ENCODE assay signal across 8 mouse cellular contexts in genomic region chr3:108770725-108771368, GRCm38 (mm10). TPM values are rescaled to one million over a fixed set of nuclear protein-coding genes. Genes with fewer than 3 reads are reported as not detected.
DNase-seq lines count a peak whose midpoint lies in the region; ATAC-seq and TF ChIP-seq lines count a peak whose summit lies in the region.

No protein-coding gene starts in this region.

- no peaks in the 10 kb centered on the region for H3K27me3 ChIP-seq in CH12.LX (replicated peaks)
- 0 out of 2 replicates have a peak, but pooled peaks cover under 1% of the 10 kb centered on the region for H3K27me3 ChIP-seq in forebrain, embryonic 12.5 days
- peaks cover 7% of the 10 kb centered on the region; the same call in 1 of the 2 replicates for H3K27me3 ChIP-seq in heart, postnatal 0 days (ENCODE audit: control insufficient read depth, insufficient read depth, low read length)
- H3K27me3 ChIP-seq in liver, embryonic 12.5 days (replicated peaks) = peaks cover 14% of the 10 kb centered on the region
- H3K27me3 ChIP-seq in stomach, embryonic 15.5 days (replicated peaks) = no peaks in the 10 kb centered on the region

- no peaks in the 10 kb centered on the region for H3K79me2 ChIP-seq in CH12.LX (replicated peaks; ENCODE audit: control insufficient read depth, extremely low read depth, insufficient read depth, poor library complexity, severe bottlenecking)

- TF ChIP-seq RAD21 in CH12.LX (IDR thresholded peaks at IDR 0.05; ENCODE audit: low read depth, low read length) = peak; percentile 81

- WGBS in forebrain, embryonic 12.5 days = 53% methylated on average over 6 of the region's 6 CpGs
- 15% methylated on average over 6 of the region's 6 CpGs for WGBS in heart, postnatal 0 days
- 52% methylated on average over 6 of the region's 6 CpGs for WGBS in liver, embryonic 12.5 days (ENCODE audit: insufficient replicate concordance)
- 25% methylated on average over 6 of the region's 6 CpGs for WGBS in stomach, embryonic 15.5 days

- no peak for TF ChIP-seq POLR2A in CH12.LX (IDR thresholded peaks at IDR 0.05; ENCODE audit: low read depth, low read length)

- dilution Hi-C loops in CH12.LX (cut with MboI; ENCODE audit: extremely low pct_ligation_motif_present, extremely low pct_unique_long_range_greater_than_20kb, low sequenced_read_pairs) = no loop called here

- TF ChIP-seq EP300 in CH12.LX (IDR thresholded peaks at IDR 0.05; ENCODE audit: low read length) = no peak
- no peak for TF ChIP-seq EP300 in heart, postnatal 0 days (IDR thresholded peaks at IDR 0.05; ENCODE audit: low read depth)

- peaks cover 3 to 7% of the 10 kb centered on the region in 2 experiments; a peak in 2 of 4 replicates for H3K4me1 ChIP-seq in CH12.LX (ENCODE audit: control insufficient read depth in 1 of 2, insufficient read depth in 2 of 2)
- no peaks in the 10 kb centered on the region; the same call in 1 of the 2 replicates for H3K4me1 ChIP-seq in forebrain, embryonic 12.5 days
- H3K4me1 ChIP-seq in heart, postnatal 0 days (ENCODE audit: control insufficient read depth, insufficient read depth) = 0 out of 2 replicates have a peak, but pooled peaks cover 4% of the 10 kb centered on the region
- H3K4me1 ChIP-seq in liver, embryonic 12.5 days = 0 out of 2 replicates have a peak, but pooled peaks cover 4% of the 10 kb centered on the region
- H3K4me1 ChIP-seq in stomach, embryonic 15.5 days = peaks cover 12% of the 10 kb centered on the region

- TF ChIP-seq CTCF in CH12.LX (conservative IDR thresholded peaks at IDR 0.05 in 1 of 2, IDR thresholded peaks at IDR 0.05 in 1 of 2; ENCODE audit: low read depth in 2 of 2, low read length in 2 of 2) = peak; percentile 54 to 92; a peak in 3 of 4 replicates
- TF ChIP-seq CTCF in heart, postnatal 0 days (IDR thresholded peaks at IDR 0.05; ENCODE audit: low read depth) = peak; percentile 66

- H3K4me2 ChIP-seq in CH12.LX (ENCODE audit: insufficient read depth, low read depth, poor library complexity, severe bottlenecking) = no peak overlapping the region
- H3K4me2 ChIP-seq in forebrain, embryonic 12.5 days = no peak overlapping the region
- no peak overlapping the region for H3K4me2 ChIP-seq in heart, postnatal 0 days (ENCODE audit: low read depth, low read length)
- H3K4me2 ChIP-seq in liver, embryonic 12.5 days = no peak overlapping the region
- H3K4me2 ChIP-seq in stomach, embryonic 15.5 days = no peak overlapping the region

- H3K9ac ChIP-seq in CH12.LX (ENCODE audit: insufficient read depth, low read depth) = no peak overlapping the region
- H3K9ac ChIP-seq in forebrain, embryonic 12.5 days = no peak overlapping the region
- H3K9ac ChIP-seq in heart, postnatal 0 days (replicated peaks; ENCODE audit: low read depth, low read length) = no peak overlapping the region
- no peak overlapping the region for H3K9ac ChIP-seq in liver, embryonic 12.5 days
- H3K9ac ChIP-seq in stomach, embryonic 15.5 days = no peak overlapping the region

- ATAC-seq in cerebellum, adult (ENCODE audit: insufficient number of reproducible peaks, low FRiP score, low TSS enrichment) = peak; percentile 72; the same call in 1 of the 2 replicates
- peak; percentile 76 for ATAC-seq in forebrain, embryonic 12.5 days (ENCODE audit: low FRiP score)
- peak; percentile 73 for ATAC-seq in heart, postnatal 0 days (ENCODE audit: insufficient read depth, low read depth)
- ATAC-seq in liver, embryonic 12.5 days = peak; percentile 60
- ATAC-seq in stomach, embryonic 15.5 days (ENCODE audit: insufficient read depth, low FRiP score, low read depth) = peak; percentile 67; the same call in 1 of the 2 replicates

- no peak overlapping the region for H3K4me3 ChIP-seq in CH12.LX (replicated peaks in 1 of 3; ENCODE audit: low read depth in 2 of 3, low read length in 2 of 3, poor library complexity in 1 of 3)
- H3K4me3 ChIP-seq in forebrain, embryonic 12.5 days (replicated peaks) = no peak overlapping the region
- no peak overlapping the region for H3K4me3 ChIP-seq in heart, postnatal 0 days (ENCODE audit: low read depth, low read length)
- H3K4me3 ChIP-seq in liver, embryonic 12.5 days = no peak overlapping the region
- no peak overlapping the region for H3K4me3 ChIP-seq in stomach, embryonic 15.5 days (replicated peaks)

- in situ Hi-C loops in CH12.LX (cut with MboI; ENCODE audit: low pct_ligation_motif_present, low pct_unique_long_range_greater_than_20kb, low sequenced_read_pairs) = loop anchor here (5.0 to 10.0 kb wide), 2 partner anchors 74 to 294 kb away; no protein-coding TSS in a partner anchor

- H3K36me3 ChIP-seq in CH12.LX (replicated peaks in 1 of 2; ENCODE audit: control insufficient read depth in 1 of 2, insufficient read depth in 1 of 2, low read length in 1 of 2) = no peaks in the 10 kb centered on the region
- H3K36me3 ChIP-seq in forebrain, embryonic 12.5 days (replicated peaks) = no peaks in the 10 kb centered on the region
- no peaks in the 10 kb centered on the region for H3K36me3 ChIP-seq in heart, postnatal 0 days (replicated peaks; ENCODE audit: control insufficient read depth, insufficient read depth, low read length)
- no peaks in the 10 kb centered on the region for H3K36me3 ChIP-seq in liver, embryonic 12.5 days
- H3K36me3 ChIP-seq in stomach, embryonic 15.5 days = no peaks in the 10 kb centered on the region

- peak; percentile 72 for DNase-seq in CH12.LX (ENCODE audit: extremely low read depth)
- DNase-seq in heart, postnatal 0 days (ENCODE audit: low spot score) = peak; percentile 77
- peak; percentile 80 for DNase-seq in kidney, postnatal 14 days
- peak; percentile 52 to 56 for DNase-seq in natural killer cell, adult 2 months (ENCODE audit: low spot score in 2 of 2)

- no peak overlapping the region for H3K27ac ChIP-seq in CH12.LX (ENCODE audit: insufficient read depth, low read depth)
- H3K27ac ChIP-seq in forebrain, embryonic 12.5 days = no peak overlapping the region
- peak overlapping the region; percentile 44; the same call in 1 of the 2 replicates for H3K27ac ChIP-seq in heart, postnatal 0 days (ENCODE audit: low read depth)
- H3K27ac ChIP-seq in liver, embryonic 12.5 days = no peak overlapping the region
- peak overlapping the region; percentile 72; the same call in 1 of the 2 replicates for H3K27ac ChIP-seq in stomach, embryonic 15.5 days

- H3K9me3 ChIP-seq in CH12.LX (replicated peaks; ENCODE audit: low read length) = no peaks in the 10 kb centered on the region
- H3K9me3 ChIP-seq in forebrain, embryonic 12.5 days = no peaks in the 10 kb centered on the region
- H3K9me3 ChIP-seq in heart, postnatal 0 days (replicated peaks; ENCODE audit: control insufficient read depth, low read length) = no peaks in the 10 kb centered on the region
- no peaks in the 10 kb centered on the region for H3K9me3 ChIP-seq in liver, embryonic 12.5 days (replicated peaks)
- H3K9me3 ChIP-seq in stomach, embryonic 15.5 days = no peaks in the 10 kb centered on the region

TF ChIP-seq in CH12.LX, 34 proteins besides CTCF, POLR2A, EP300 and RAD21:
- TF ChIP-seq ZC3H11A (IDR thresholded peaks at IDR 0.05; ENCODE audit: low read depth, low read length) (peak; percentile 64), MAFK (IDR thresholded peaks at IDR 0.05; ENCODE audit: insufficient replicate concordance, low read length) (0 out of 2 replicates have a peak, but pooled peaks have one; percentile 29), MAX (IDR thresholded peaks at IDR 0.05; ENCODE audit: low read length) (no peak), MAZ (IDR thresholded peaks at IDR 0.05; ENCODE audit: low read depth, low read length) (no peak), HCFC1 (IDR thresholded peaks at IDR 0.05; ENCODE audit: low read depth, low read length) (no peak), JUND (conservative IDR thresholded peaks at IDR 0.05; ENCODE audit: low read depth, low read length) (no peak), SMC3 (IDR thresholded peaks at IDR 0.05; ENCODE audit: low read depth, low read length) (peak; percentile 92), TBP (conservative IDR thresholded peaks at IDR 0.05; ENCODE audit: low read depth, low read length) (no peak), ZNF384 (IDR thresholded peaks at IDR 0.05; ENCODE audit: low read depth, low read length) (no peak), ZMIZ1 (IDR thresholded peaks at IDR 0.05; ENCODE audit: low read depth, low read length) (no peak)

RNA-seq across cellular contexts. Expression of gene Aknad1, which starts 31.4 kb away (rescaled TPM):
- total RNA-seq in CH12.LX (2012; rRNA removed) (not detected in 2 replicates), CH12.LX (2014; rRNA removed) (not detected in 2 replicates)
- not detected in 2 replicates for polyA plus RNA-seq in CH12.LX (2012; ENCODE audit: insufficient read length, low read depth)
- 0.04 TPM in 1 of 2 replicates, not detected in the other for polyA plus RNA-seq in forebrain, embryonic 12.5 days (2016; fragmentation: Nextera tagmentation; extraction: Ambion mirVana)
- total RNA-seq in heart, postnatal 0 days (2014; rRNA removed; ENCODE audit: low replicate concordance) = not detected in 2 replicates
- 0.05 TPM in 1 of 2 replicates, not detected in the other for polyA plus RNA-seq in heart, postnatal 0 days (2015; fragmentation: Nextera tagmentation; extraction: Ambion mirVana)
- polyA plus RNA-seq in liver, embryonic 12.5 days (2016; fragmentation: Nextera tagmentation; extraction: Ambion mirVana) = 0.24 and 0.37 TPM in 2 replicates
- polyA plus RNA-seq in stomach, embryonic 15.5 days (2015; fragmentation: Nextera tagmentation; extraction: Ambion mirVana) = 0.17 and 0.32 TPM in 2 replicates

RNA-seq across cellular contexts. Expression of gene Gpsm2, which starts 48.7 kb away (rescaled TPM):
- 8.5 and 9.7 TPM in 2 replicates for total RNA-seq in CH12.LX (2012; rRNA removed)
- total RNA-seq in CH12.LX (2014; rRNA removed) = 10.4 TPM in 2 replicates
- polyA plus RNA-seq in CH12.LX (2012; ENCODE audit: insufficient read length, low read depth) = 7.5 and 11.2 TPM in 2 replicates
- polyA plus RNA-seq in forebrain, embryonic 12.5 days (2016; fragmentation: Nextera tagmentation; extraction: Ambion mirVana) = 103 and 110 TPM in 2 replicates
- 8.7 and 15.8 TPM in 2 replicates for total RNA-seq in heart, postnatal 0 days (2014; rRNA removed; ENCODE audit: low replicate concordance)
- 9.6 and 10.3 TPM in 2 replicates for polyA plus RNA-seq in heart, postnatal 0 days (2015; fragmentation: Nextera tagmentation; extraction: Ambion mirVana)
- polyA plus RNA-seq in liver, embryonic 12.5 days (2016; fragmentation: Nextera tagmentation; extraction: Ambion mirVana) = 51.1 and 53.9 TPM in 2 replicates
- 46.2 and 54.5 TPM in 2 replicates for polyA plus RNA-seq in stomach, embryonic 15.5 days (2015; fragmentation: Nextera tagmentation; extraction: Ambion mirVana)

Comparison
In these comparisons a context has a peak if more than half of its experiments do, and no peak if none do; other contexts are left out.
1. H3K27ac ChIP-seq: peak in heart, postnatal 0 days (single experiment) and stomach, embryonic 15.5 days (single experiment); none in CH12.LX (single experiment), forebrain, embryonic 12.5 days (single experiment) and liver, embryonic 12.5 days (single experiment).
2. Peak in every context shown above with its lines, with median percentiles within 50 percentile points of each other: DNase-seq and ATAC-seq.